ENCODE assay signal across 10 mouse cellular contexts in the genomic region with DNA sequence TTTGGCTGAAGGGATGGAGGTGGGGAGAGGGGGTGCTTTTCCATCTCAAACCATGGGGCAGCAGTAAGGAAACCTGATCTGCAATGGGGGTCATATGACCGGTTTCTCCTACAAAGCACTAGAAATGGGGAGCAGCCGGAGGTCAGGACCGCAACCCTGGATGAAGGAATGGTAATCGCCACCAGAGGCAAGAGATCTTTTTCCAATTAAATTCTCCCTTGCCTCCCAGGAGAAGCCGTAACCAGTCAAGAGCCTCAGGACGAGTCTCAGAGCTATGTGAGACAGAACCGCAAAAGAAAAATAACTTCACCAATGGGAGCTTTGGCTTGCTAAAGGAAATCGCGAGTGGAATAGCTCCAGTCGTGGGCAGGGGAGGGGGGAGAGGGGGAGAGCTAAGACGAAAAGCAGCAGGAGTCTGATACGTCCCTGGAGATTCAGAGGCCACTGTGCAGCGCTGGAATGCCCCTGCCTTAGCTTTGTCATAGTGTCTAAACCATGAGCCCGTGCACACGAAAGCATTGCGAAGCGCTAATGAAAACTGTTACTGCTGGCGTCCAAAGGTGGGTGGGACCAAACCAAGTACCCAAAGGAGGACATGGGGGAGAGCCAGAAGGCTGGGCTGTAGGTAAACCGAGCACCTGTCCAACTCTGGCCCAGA.
DNase-seq lines count a peak whose midpoint lies in the region; ATAC-seq and TF ChIP-seq lines count a peak whose summit lies in the region.
"Had no signal": no experiment of that assay in that cellular context is flagged by ENCODE, and none has a peak within 500 bp of the region (broad histone marks: within the 10 kb centered on the region; RNA-seq: fewer than 3 reads in every experiment).

No protein-coding gene starts in this region.

- ATAC-seq in neural tube, embryonic 11.5 days (ENCODE audit: insufficient read depth, low FRiP score, low TSS enrichment): no peak
- ATAC-seq in limb, embryonic 12.5 days (ENCODE audit: insufficient number of reproducible peaks, insufficient read depth, low FRiP score, low TSS enrichment, low read depth): peak; percentile 64; the same call in 1 of the 2 replicates
- no peak for ATAC-seq in stomach, postnatal 0 days (ENCODE audit: low FRiP score, low TSS enrichment)
- no peak for ATAC-seq in CD4-positive, CD25-positive, alpha-beta regulatory T cell, adult 4 months

- DNase-seq in heart, embryonic 10.5 days (ENCODE audit: low spot score): no peak
- no peak for DNase-seq in heart, postnatal 4 days
- DNase-seq in neural tube, embryonic 11.5 days (ENCODE audit: low spot score): peak; percentile 35
- DNase-seq in neural tube, embryonic 10.5 days (ENCODE audit: extremely low spot score, low spot score): no peak
- no peak for DNase-seq in stomach, postnatal 0 days (ENCODE audit: low spot score)
- DNase-seq in frontal cortex, postnatal 36 days (ENCODE audit: low spot score in 2 of 2): no peak
- DNase-seq: cerebellum, postnatal 10 days had no signal

- H3K4me3 ChIP-seq in heart, embryonic 10.5 days: peak overlapping the region; percentile 31; the same call in 1 of the 2 replicates
- H3K4me3 ChIP-seq in neural tube, embryonic 11.5 days (ENCODE audit: low read depth, low read length): no peak overlapping the region
- H3K4me3 ChIP-seq in limb, embryonic 12.5 days (replicated peaks): peak overlapping the region; percentile 31
- no peak overlapping the region for H3K4me3 ChIP-seq in stomach, postnatal 0 days (ENCODE audit: low read depth, low read length)

- H3K4me1 ChIP-seq in heart, embryonic 10.5 days: 0 out of 2 replicates have a peak, but pooled peaks cover 7% of the 10 kb centered on the region
- peaks cover 8% of the 10 kb centered on the region; the same call in 1 of the 2 replicates for H3K4me1 ChIP-seq in neural tube, embryonic 11.5 days (ENCODE audit: control insufficient read depth, insufficient read depth, low read length)
- H3K4me1 ChIP-seq in limb, embryonic 12.5 days (replicated peaks): peaks cover 34% of the 10 kb centered on the region
- no peaks in the 10 kb centered on the region for H3K4me1 ChIP-seq in stomach, postnatal 0 days (replicated peaks; ENCODE audit: control insufficient read depth, insufficient read depth)

- no peak overlapping the region for H3K27ac ChIP-seq in heart, embryonic 10.5 days
- H3K27ac ChIP-seq in neural tube, embryonic 11.5 days (ENCODE audit: low read depth, low read length): no peak overlapping the region
- H3K27ac ChIP-seq in limb, embryonic 12.5 days: peak overlapping the region; percentile 64
- H3K27ac ChIP-seq in stomach, postnatal 0 days (replicated peaks): no peak overlapping the region
- H3K27ac ChIP-seq: liver, embryonic 14.5 days had no signal

- H3K9me3 ChIP-seq in heart, embryonic 10.5 days: no peaks in the 10 kb centered on the region
- H3K9me3 ChIP-seq in neural tube, embryonic 11.5 days (ENCODE audit: control insufficient read depth, low read length): no peaks in the 10 kb centered on the region
- no peaks in the 10 kb centered on the region for H3K9me3 ChIP-seq in limb, embryonic 12.5 days
- H3K9me3 ChIP-seq in stomach, postnatal 0 days (ENCODE audit: control insufficient read depth, low read length): no peaks in the 10 kb centered on the region

- TF ChIP-seq EP300 in stomach, postnatal 0 days (optimal IDR thresholded peaks at IDR 0.05): no peak

- TF ChIP-seq CTCF in stomach, postnatal 0 days (IDR thresholded peaks at IDR 0.05; ENCODE audit: low read depth): no peak

- peak overlapping the region; percentile 19 for H3K4me2 ChIP-seq in neural tube, embryonic 11.5 days (ENCODE audit: low read depth)
- H3K4me2 ChIP-seq in limb, embryonic 12.5 days: peak overlapping the region; percentile 64
- H3K4me2 ChIP-seq in stomach, postnatal 0 days (replicated peaks; ENCODE audit: low read depth): peak overlapping the region; percentile 37; the same call in 1 of the 2 replicates

- H3K36me3 ChIP-seq in heart, embryonic 10.5 days: no peaks in the 10 kb centered on the region
- H3K36me3 ChIP-seq in neural tube, embryonic 11.5 days (ENCODE audit: control insufficient read depth, insufficient read depth, low read length): no peaks in the 10 kb centered on the region
- no peaks in the 10 kb centered on the region for H3K36me3 ChIP-seq in limb, embryonic 12.5 days
- no peaks in the 10 kb centered on the region for H3K36me3 ChIP-seq in stomach, postnatal 0 days (ENCODE audit: control insufficient read depth, insufficient read depth, low read length)

- WGBS in heart, embryonic 10.5 days: 34% methylated on average over 19 of the region's 19 CpGs
- 31% methylated on average over 19 of the region's 19 CpGs for WGBS in neural tube, embryonic 11.5 days
- 13% methylated on average over 19 of the region's 19 CpGs for WGBS in limb, embryonic 12.5 days
- 40% methylated on average over 19 of the region's 19 CpGs for WGBS in stomach, postnatal 0 days

- peaks cover 17% of the 10 kb centered on the region for H3K27me3 ChIP-seq in heart, embryonic 10.5 days (ENCODE audit: insufficient read depth, poor library complexity, severe bottlenecking)
- no peaks in the 10 kb centered on the region for H3K27me3 ChIP-seq in neural tube, embryonic 11.5 days (ENCODE audit: control insufficient read depth, insufficient read depth, low read length)
- H3K27me3 ChIP-seq in limb, embryonic 12.5 days: 0 out of 2 replicates have a peak, but pooled peaks cover 2% of the 10 kb centered on the region
- H3K27me3 ChIP-seq in stomach, postnatal 0 days (ENCODE audit: control insufficient read depth, insufficient read depth, low read length): no peaks in the 10 kb centered on the region

- no peak overlapping the region for H3K9ac ChIP-seq in neural tube, embryonic 11.5 days (ENCODE audit: low read length)
- 0 out of 2 replicates have a peak overlapping the region, but pooled peaks have one; percentile 31 for H3K9ac ChIP-seq in limb, embryonic 12.5 days (replicated peaks)
- no peak overlapping the region for H3K9ac ChIP-seq in stomach, postnatal 0 days (ENCODE audit: low read length)
- H3K9ac ChIP-seq: liver, embryonic 14.5 days had no signal

Comparison
In these comparisons a context has a peak if more than half of its experiments do, and no peak if none do; other contexts are left out.
1. H3K4me3 ChIP-seq: peak in heart, embryonic 10.5 days (single experiment) and limb, embryonic 12.5 days (single experiment); none in neural tube, embryonic 11.5 days (single experiment) and stomach, postnatal 0 days (single experiment).
2. Peak in every context shown above with its lines, with median percentiles within 50 percentile points of each other: H3K4me2 ChIP-seq.